Mouse (Mus musculus) heart, postnatal 0 days (tissue): ENCODE data around the gene Gm45713.

Source experiments
- CTCF ChIP-seq: IDR thresholded peaks from 2 replicates; pipeline ENCODE4 v1.5.1; 2016; ENCODE audit warnings: antibody characterized with exemption, control low read depth, low read depth
- EP300 ChIP-seq: IDR thresholded peaks from 2 replicates; pipeline ENCODE4 v1.6.1; 2016; ENCODE audit warnings: antibody characterized with exemption, low read depth

GRCm38 (mm10) chr7:45100046-45100445 lies 36.0 kb downstream of the Gm45713 start:
- TF ChIP-seq EP300 (no peak), CTCF (no peak)
